Mouse (Mus musculus) fat pad, adult 2 months (tissue): ENCODE data around the gene Ky.

Experiments
- DNase-seq: peaks from one replicate; pipeline ENCODE4 v3.0.0-alpha.2; 2011; ENCODE audit warnings: low read depth, low spot score; ENCODE audit errors: extremely low read depth

Ky gene

GRCm38 (mm10) chr9:102505700-102506585 lies at the start of gene Ky:
Gene Ky (plus strand): TSS chr9:102505750.
- no peak for DNase-seq

GRCm38 (mm10) chr9:102462251-102462650 lies 43.3 kb upstream of the Ky start:
- no peak for DNase-seq

GRCm38 (mm10) chr9:102465044-102465443 lies 40.5 kb upstream of the Ky start:
- no peak for DNase-seq

- no peak for DNase-seq
These were observed 39.8 kb upstream of the Ky start for GRCm38 (mm10) chr9:102465726-102466125.

GRCm38 (mm10) chr9:102470076-102470819 lies 35.3 kb upstream of the Ky start:
- no peak for DNase-seq

GRCm38 (mm10) chr9:102477767-102478450 lies 27.6 kb upstream of the Ky start:
- DNase-seq, result no peak

GRCm38 (mm10) chr9:102478451-102478835 lies 27.1 kb upstream of the Ky start:
- DNase-seq, result no peak

GRCm38 (mm10) chr9:102479022-102479421 lies 26.5 kb upstream of the Ky start:
- DNase-seq, result no peak

- no peak for DNase-seq
These were observed 13.3 kb upstream of the Ky start for GRCm38 (mm10) chr9:102492031-102492795.

- DNase-seq, result no peak
These were observed 12.5 kb upstream of the Ky start for GRCm38 (mm10) chr9:102493044-102493443.

GRCm38 (mm10) chr9:102493916-102494315 lies 11.6 kb upstream of the Ky start:
- no peak for DNase-seq

- DNase-seq, result no peak
These were observed 11.1 kb upstream of the Ky start for GRCm38 (mm10) chr9:102494454-102494853.

- no peak for DNase-seq
These were observed 10.3 kb upstream of the Ky start for GRCm38 (mm10) chr9:102495266-102495665.

GRCm38 (mm10) chr9:102496481-102497041 lies 9.0 kb upstream of the Ky start:
- no peak for DNase-seq

- DNase-seq, result no peak
These were observed 8.4 kb upstream of the Ky start for GRCm38 (mm10) chr9:102497089-102497690.

GRCm38 (mm10) chr9:102497833-102498430 lies 7.6 kb upstream of the Ky start:
- no peak for DNase-seq

- no peak for DNase-seq
These were observed 6.8 kb upstream of the Ky start for GRCm38 (mm10) chr9:102498701-102499100.

- no peak for DNase-seq
These were observed 6.3 kb upstream of the Ky start for GRCm38 (mm10) chr9:102499266-102499665.

GRCm38 (mm10) chr9:102499746-102500145 lies 5.8 kb upstream of the Ky start:
- no peak for DNase-seq

GRCm38 (mm10) chr9:102501113-102501512 lies 4.4 kb upstream of the Ky start:
- DNase-seq, result no peak
